Mouse (Mus musculus): ENCODE data around the gene Ice1. TPM values are rescaled to one million over a fixed set of nuclear protein-coding genes. Genes with fewer than 3 reads are reported as not detected.

The Ice1 gene
- 10.1 TPM for polyA plus RNA-seq (2015; fragmentation: Illumina TruSeq; extraction: RNeasy Lipid Tissue Mini Kit (QIAGEN cat#74804); ENCODE audit: insufficient read depth, low read depth, low replicate concordance)

DNA sequence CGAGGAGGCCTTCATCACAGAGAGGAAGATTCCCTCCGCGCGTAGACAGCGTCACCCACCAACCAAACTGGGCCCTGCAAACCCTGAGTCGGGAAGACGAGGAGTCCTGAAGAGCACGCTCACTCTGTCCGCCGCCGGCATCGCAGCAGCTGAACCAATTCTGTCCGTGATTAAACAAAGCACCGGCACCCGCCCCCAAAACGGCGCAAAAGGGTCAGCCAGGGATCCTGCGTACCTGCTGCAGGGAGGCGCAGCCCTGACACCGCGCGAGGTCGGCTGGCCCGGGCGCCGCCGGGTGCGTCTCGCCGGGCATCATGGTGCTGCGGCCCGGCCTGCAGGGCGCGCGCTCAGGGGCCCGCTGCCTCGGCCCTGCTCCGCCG is at the start of gene Ice1:
Ice1 (minus strand) TSS at position 353 of the 380 bp plus-strand sequence.

Other genes with a start within 250 kb of the Ice1 start
- 1.4 TPM for gene Adamts16, start 204.2 kb upstream of the Ice1 start, polyA plus RNA-seq (2015; fragmentation: Illumina TruSeq; extraction: RNeasy Lipid Tissue Mini Kit (QIAGEN cat#74804); ENCODE audit: insufficient read depth, low read depth, low replicate concordance)